Mouse (Mus musculus) frontal cortex, postnatal 36 days (tissue): Measurements from ENCODE around the gene Slc1a3.
A peak's percentile ranks its signal among the peaks of the same experiment; 100 is the strongest.

Source experiments
- DNase-seq, 2 experiments: peaks; one replicate each; pipeline ENCODE4 v3.0.0; 2022; ENCODE audit warnings: low spot score in 2 of 2

Gene Slc1a3

DNA sequence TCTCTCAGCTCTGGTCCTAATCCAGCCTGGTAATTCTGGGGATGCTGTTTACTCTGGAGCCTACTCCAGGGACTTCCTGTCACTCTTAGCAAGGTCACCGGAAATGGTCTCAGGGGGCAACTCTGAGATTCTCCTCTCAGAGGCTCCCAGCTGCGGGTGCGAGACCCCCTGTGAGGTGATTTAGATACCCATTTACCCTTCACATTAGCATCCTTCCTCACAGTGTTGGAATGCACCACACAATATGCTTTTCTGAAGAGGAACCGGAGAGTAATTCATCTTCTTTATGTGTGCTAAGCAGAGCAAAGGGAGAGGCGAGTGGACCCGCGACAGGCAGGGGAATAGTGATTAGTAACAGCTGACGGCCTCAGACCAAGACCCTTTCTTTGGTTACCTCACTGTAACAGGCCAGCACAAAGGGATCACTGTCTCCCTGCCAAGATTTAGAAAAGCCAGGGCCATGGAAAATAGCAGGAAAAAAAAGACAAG is 51.0 kb downstream of the Slc1a3 start:
- peak in 1 of 2 experiments; percentile 33 for DNase-seq

- no peak for DNase-seq
Observed at GRCm38 (mm10) chr15:8658086-8658980, 52.2 kb downstream of the Slc1a3 start.

GRCm38 (mm10) chr15:8655251-8655650 is 55.3 kb downstream of the Slc1a3 start:
- no peak for DNase-seq

DNA sequence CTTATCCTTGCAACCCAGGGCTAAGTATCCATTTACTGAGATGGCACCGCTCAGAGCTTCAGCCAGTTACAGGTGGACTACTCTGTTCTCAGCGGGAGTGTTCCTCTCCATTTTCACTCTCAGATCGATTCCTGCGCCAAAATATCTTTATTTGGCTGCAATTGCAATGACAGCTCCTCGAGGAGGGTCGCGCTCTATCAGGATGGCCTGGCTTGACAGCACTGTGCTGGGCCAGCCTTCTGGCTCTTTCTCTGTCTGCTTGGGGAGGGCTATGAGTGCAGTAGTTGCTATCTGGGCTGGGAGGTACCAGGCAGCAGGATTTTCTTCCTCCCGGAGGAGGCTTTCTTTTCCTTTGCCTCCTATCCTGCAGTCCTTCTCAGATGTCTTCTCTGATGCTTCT is 57.9 kb downstream of the Slc1a3 start:
- DNase-seq: no peak

DNA sequence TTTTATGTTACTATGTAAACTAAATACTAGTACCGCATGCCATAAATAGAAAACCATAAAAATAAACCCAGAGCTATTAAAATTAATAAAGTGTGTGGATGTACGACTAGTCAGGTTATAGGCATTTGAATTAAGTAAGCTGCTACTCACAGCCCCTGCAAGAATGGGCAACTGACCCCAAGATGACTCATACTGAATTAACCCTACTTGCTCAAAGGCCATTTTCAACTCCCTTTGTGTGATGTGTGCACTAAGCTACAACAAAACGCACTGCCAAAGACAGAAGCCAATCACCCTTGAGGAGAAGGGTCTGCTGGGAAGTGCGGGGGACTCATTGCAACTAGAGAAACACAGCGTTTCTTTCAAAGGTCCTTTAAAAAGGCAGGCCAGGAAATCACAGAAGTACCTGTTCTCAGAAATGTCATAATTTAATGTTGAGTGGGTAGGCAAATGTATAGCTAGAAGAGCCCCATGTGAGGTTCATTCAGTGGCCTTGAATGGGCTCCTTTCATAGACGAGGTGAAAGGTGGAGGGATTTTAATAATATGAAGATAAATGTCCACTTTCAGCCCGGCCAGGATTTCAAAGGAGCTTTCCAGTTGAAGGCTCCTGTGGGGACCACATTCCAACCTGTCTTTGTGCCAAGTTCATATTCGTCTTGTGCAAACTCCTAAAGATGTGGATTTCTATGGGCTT is 66.4 kb downstream of the Slc1a3 start:
- no peak for DNase-seq

GRCm38 (mm10) chr15:8639856-8640255 is 70.7 kb downstream of the Slc1a3 start:
- no peak for DNase-seq

DNA sequence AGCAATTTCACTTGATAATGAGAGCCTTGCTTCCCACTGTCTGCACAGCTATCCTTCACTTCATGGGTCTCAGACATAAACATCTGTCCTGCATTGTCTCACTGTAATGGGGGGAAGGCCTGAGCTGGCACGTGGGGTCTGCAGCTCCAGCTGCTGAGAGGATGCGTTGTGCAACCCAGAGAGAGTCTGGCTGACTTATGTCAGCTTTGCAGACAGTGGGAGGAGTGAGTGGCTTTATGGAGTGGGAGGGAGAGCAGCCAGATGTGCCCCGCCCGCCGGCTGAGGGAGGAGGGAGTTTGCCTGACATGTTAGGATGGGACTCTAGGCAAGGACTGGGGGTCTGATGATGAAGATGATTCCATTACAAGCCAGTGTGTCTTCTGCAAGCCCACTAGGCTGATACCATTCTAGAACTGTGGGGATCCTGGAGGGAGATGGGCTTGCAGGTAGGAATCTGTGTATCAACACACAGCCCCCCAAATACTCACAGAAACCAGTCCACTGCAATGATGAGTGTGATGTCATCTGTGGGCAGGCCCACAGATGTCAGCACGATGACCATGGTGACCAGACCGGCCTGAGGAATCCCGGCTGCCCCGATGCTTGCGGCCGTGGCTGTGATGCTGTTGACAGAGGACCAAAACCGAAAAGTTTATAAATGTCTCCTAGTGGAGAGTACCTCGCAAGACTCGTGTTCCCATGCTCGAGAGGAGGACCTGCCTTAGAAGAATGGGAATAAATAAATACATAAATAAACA is 71.8 kb downstream of the Slc1a3 start:
- DNase-seq: no peak

- DNase-seq: no peak
Observed at GRCm38 (mm10) chr15:8637283-8637682, 73.3 kb downstream of the Slc1a3 start.

- DNase-seq: no peak
Observed at GRCm38 (mm10) chr15:8635974-8636373, 74.6 kb downstream of the Slc1a3 start.

- DNase-seq: no peak
Observed at GRCm38 (mm10) chr15:8634807-8635206, 75.8 kb downstream of the Slc1a3 start.

DNA sequence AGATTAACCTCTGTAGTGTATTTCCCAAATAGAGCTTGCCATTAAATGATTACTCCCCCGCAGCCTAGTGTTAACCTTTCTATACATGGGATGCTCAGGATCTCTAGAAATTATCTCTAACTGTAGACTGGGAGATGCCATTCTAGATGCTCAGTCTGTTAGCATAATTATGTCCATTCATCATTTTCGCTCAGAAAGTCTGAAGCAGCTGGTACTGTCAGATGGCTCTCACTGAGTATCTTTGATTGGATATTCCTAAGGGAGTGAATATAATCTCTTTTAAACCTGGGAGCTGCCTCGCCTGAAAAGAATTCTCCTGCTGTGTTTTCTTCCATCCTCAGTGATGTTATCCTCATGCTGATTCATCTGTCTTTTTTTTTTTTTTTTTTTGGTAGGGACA is 76.2 kb downstream of the Slc1a3 start:
- DNase-seq: no peak

DNA sequence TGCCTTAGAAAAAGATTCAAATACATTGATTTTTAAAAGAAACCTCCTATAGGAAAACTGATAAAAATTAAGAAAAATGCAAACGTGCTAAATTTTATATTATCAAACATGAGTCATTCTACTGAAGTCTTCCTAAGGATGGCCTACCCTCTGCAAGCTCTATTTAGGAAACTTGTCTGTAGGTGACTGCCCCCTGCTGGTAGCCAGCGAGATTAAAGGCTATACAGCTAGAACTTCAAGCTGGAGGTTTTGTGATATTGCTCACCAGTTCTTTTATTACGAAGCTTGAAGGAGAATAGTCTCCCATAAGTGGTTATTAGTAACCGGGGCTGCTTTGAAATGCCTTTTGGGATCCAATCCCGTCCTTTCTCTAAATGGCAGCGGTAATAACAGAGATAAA is 77.2 kb downstream of the Slc1a3 start:
- peak; percentile 61 to 63 for DNase-seq

GRCm38 (mm10) chr15:8632361-8632760 is 78.2 kb downstream of the Slc1a3 start:
- DNase-seq: no peak

- peak; percentile 73 to 82 for DNase-seq
Observed at GRCm38 (mm10) chr15:8629317-8629831, 81.2 kb downstream of the Slc1a3 start.

DNA sequence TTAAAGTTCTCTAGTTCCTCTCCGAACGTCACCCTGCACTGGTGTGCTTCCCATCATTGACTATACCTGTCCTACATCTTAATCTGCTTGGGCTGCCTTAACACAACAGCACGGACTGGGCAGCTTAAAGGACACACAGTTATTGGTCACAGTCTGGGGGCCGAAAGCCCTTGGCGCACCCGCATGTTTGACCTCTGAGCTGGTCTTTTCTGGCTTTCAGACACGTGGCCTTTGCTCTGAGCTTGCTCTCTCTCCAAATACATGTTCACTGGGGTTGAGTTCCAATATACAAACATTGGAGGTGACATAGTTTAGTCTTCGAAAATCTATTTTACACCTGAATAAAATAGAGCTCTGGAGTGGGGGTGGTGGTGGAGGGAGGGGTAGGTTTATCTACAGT is 82.4 kb downstream of the Slc1a3 start:
- DNase-seq: no peak

DNA sequence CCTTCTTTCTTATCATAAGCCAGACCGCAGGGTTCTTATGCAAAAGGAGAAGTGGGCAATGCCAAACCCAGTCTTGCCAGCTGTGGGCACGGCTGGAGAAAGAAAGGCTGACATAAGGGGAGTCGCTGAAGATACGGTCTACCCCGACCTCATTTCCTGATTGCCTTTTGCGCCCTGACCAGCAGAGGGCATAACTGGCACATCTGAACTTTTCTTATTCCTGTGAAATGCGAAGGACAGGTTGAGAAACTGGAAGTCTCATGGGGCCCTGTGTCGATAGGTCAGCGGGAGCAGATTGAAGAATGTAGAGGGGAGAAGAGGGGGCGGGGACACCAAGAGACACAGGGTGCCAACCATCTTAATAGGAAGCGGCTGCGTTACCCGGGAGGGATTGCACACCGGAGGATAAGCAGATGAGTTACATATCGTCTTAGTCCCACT is 83.4 kb downstream of the Slc1a3 start:
- DNase-seq: peak; percentile 74 to 79

- DNase-seq: peak in 1 of 2 experiments; percentile 51
Observed at GRCm38 (mm10) chr15:8625370-8625769, 85.2 kb downstream of the Slc1a3 start.

GRCm38 (mm10) chr15:8623879-8624278 is 86.7 kb downstream of the Slc1a3 start:
- DNase-seq: no peak

GRCm38 (mm10) chr15:8619479-8620026 is 91.0 kb downstream of the Slc1a3 start:
- DNase-seq: no peak

DNA sequence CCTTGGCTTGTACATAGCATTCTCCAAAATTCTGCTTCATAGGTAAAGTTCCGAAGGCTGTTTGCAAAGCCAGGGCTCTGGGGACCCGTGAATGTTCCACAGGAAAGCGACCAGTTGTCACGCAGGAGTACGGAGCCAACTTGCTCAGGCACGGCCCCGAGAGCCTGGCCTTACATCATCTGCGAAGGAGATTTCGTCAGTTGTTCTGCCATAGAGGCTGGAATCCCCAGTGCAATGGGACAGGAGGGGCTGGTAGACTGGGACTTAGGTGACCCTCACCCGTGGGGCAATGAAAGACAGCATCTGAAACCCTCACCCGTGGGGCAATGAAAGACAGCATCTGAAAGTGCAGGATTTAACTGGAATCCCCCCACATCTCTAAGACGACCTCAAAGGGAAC is 94.3 kb downstream of the Slc1a3 start:
- DNase-seq: no peak

- no peak for DNase-seq
Observed at GRCm38 (mm10) chr15:8615511-8616224, 94.9 kb downstream of the Slc1a3 start.
